Mouse (Mus musculus): Measurements from ENCODE around the gene Ppp2r3c. TPM values are rescaled to one million over a fixed set of nuclear protein-coding genes. Genes with fewer than 3 reads are reported as not detected.
"Not testable (repeated sequence)": the region's sequence is repeated elsewhere in the genome, so short reads cannot be mapped to it uniquely, and the experiment has no call there.

The Ppp2r3c gene
- polyA plus RNA-seq, 1 experiment from 2014 or later = 13.5 TPM

- no peaks in the 10 kb centered on the region for H3K36me3 ChIP-seq
- no peaks in the 10 kb centered on the region for H3K27me3 ChIP-seq
- no peak overlapping the region for H3K4me3 ChIP-seq (replicated peaks)
- no peaks in the 10 kb centered on the region for H3K9me3 ChIP-seq (replicated peaks)
- no peak overlapping the region for H3K4me2 ChIP-seq (replicated peaks)
- H3K4me1 ChIP-seq = no peaks in the 10 kb centered on the region
- no peak overlapping the region for H3K9ac ChIP-seq
- no peak for ATAC-seq (ENCODE audit: insufficient number of reproducible peaks, low FRiP score, low TSS enrichment, low read depth)
- H3K27ac ChIP-seq (replicated peaks) = no peak overlapping the region
- WGBS = 73% methylated on average over 3 of the region's 3 CpGs
These were observed 30.6 kb downstream of the Ppp2r3c start for GRCm38 (mm10) chr12:55272243-55272642.

DNA sequence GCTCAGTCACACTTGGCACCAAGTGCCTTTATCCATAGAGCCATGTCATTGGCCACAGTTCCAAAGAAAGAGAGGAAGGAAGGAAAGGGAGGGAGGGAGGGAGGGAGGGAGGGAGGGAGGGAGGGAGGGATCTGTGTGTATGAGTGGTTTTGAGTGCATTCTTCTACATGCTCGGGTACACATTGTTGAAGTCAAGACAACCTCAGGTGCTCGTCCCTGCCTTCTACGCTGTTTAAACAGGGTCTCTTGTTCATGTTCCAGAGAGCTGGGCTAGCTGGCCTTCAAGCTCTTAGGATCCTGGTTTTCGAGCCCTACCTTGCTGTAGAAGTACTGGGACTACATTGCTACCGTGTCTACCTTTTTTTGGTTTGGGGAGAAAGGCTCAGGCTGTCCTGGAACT is 39.4 kb downstream of the Ppp2r3c start:
- not testable (repeated sequence) for H3K36me3 ChIP-seq; H3K9ac ChIP-seq; H3K27ac ChIP-seq (replicated peaks); H3K4me2 ChIP-seq (replicated peaks); H3K27me3 ChIP-seq; H3K4me1 ChIP-seq; ATAC-seq (ENCODE audit: insufficient number of reproducible peaks, low FRiP score, low TSS enrichment, low read depth); H3K4me3 ChIP-seq (replicated peaks); H3K9me3 ChIP-seq (replicated peaks)
- no CpG with 5 or more reads among the region's 5 CpGs for WGBS

DNA sequence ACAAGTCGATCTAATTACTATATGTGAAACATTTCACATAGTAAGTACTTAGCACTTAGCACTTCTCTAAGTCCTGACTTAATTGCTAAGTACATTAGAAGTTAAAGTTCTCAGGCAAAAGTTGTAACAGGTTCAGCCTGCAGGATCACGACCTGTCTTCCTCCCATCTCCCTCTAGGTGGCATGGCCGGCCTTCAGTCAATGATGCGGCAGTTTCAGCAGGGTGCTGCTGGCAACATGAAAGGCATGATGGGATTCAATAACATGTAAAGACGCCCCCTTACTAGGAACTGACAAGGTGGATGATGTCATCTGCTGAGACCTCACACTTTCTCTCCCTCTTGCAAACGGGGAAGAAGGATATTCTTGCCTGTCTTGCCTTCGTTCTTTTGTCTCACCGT is 40.8 kb downstream of the Ppp2r3c start:
- not testable (repeated sequence) for H3K9ac ChIP-seq; ATAC-seq (ENCODE audit: insufficient number of reproducible peaks, low FRiP score, low TSS enrichment, low read depth); H3K4me1 ChIP-seq; H3K4me3 ChIP-seq (replicated peaks); H3K9me3 ChIP-seq (replicated peaks); H3K4me2 ChIP-seq (replicated peaks); H3K27ac ChIP-seq (replicated peaks); H3K27me3 ChIP-seq
- peaks cover 11% of the 10 kb centered on the region; the same call in 1 of the 2 replicates for H3K36me3 ChIP-seq
- WGBS = no CpG with 5 or more reads among the region's 8 CpGs

DNA sequence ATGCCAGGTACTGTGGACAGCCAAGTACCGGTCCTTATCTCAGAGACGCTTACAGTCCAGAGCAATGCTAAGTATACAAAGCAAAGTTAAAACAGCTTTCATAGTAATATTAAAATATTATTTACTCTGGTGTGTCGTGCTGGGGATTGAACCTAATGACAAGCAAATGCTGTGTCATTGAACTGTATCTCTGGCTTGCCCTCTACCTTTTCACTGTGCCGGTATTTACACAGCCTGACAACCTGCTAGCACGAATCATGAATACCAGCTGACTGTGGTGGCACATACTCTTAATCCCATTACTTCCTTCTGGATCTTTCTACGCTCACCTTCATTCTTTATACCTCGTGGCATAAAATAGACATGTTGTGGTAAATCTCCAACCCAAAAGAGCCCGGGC is 60.6 kb downstream of the Ppp2r3c start:
- no CpG with 5 or more reads among the region's 8 CpGs for WGBS
- not testable (repeated sequence) for H3K9ac ChIP-seq; H3K27ac ChIP-seq (replicated peaks); ATAC-seq (ENCODE audit: insufficient number of reproducible peaks, low FRiP score, low TSS enrichment, low read depth); H3K27me3 ChIP-seq; H3K4me2 ChIP-seq (replicated peaks); H3K36me3 ChIP-seq; H3K9me3 ChIP-seq (replicated peaks); H3K4me3 ChIP-seq (replicated peaks); H3K4me1 ChIP-seq

DNA sequence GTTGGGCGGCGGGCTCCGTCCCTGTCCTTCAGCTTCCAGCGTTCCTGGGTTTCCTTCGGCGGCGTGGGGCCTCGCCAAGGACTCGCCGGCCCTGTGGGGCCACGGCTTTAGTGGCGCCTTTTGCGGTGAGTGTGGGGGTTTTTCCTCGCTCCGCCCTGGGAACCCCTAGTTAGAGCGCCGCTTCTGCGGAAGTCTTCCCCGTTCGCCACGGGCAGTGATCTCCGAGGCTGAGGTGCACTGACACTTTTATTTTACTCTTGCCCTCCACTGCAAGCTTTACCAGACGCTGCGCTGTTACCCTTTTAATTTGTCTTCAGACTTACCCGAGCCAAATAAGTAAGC is 72.3 kb downstream of the Ppp2r3c start:
- H3K9ac ChIP-seq; H3K9me3 ChIP-seq (replicated peaks); H3K27me3 ChIP-seq; H3K4me2 ChIP-seq (replicated peaks); H3K27ac ChIP-seq (replicated peaks); H3K4me1 ChIP-seq; H3K36me3 ChIP-seq: not testable (repeated sequence)
- WGBS = 0% methylated on average over 11 of the region's 25 CpGs
- H3K4me3 ChIP-seq (replicated peaks) = peak overlapping the region; percentile 38
- peak; percentile 43 for ATAC-seq (ENCODE audit: insufficient number of reproducible peaks, low FRiP score, low TSS enrichment, low read depth)

- ATAC-seq (ENCODE audit: insufficient number of reproducible peaks, low FRiP score, low TSS enrichment, low read depth) = peak; percentile 98
- H3K9me3 ChIP-seq (replicated peaks); H3K27ac ChIP-seq (replicated peaks); H3K9ac ChIP-seq; H3K36me3 ChIP-seq; H3K4me2 ChIP-seq (replicated peaks); H3K4me1 ChIP-seq; H3K27me3 ChIP-seq: not testable (repeated sequence)
- no CpG with 5 or more reads among the region's 57 CpGs for WGBS
- H3K4me3 ChIP-seq (replicated peaks) = peak within 1 kb of the TSS; percentile 38
These were observed 72.9 kb downstream of the Ppp2r3c start, which contains the start of gene Srp54c for GRCm38 (mm10) chr12:55229626-55230519. Srp54c (plus strand) TSS chr12:55230168.

Other genes with a start within 250 kb of the Ppp2r3c start
- gene 2700097O09Rik, start 222.9 kb downstream of the Ppp2r3c start, polyA plus RNA-seq (2015; fragmentation: Nextera tagmentation; extraction: Ambion mirVana) = 31.9 and 34.6 TPM in 2 replicates
- gene Srp54a, start 222.7 kb downstream of the Ppp2r3c start, polyA plus RNA-seq (2015; fragmentation: Nextera tagmentation; extraction: Ambion mirVana) = 165 and 177 TPM in 2 replicates
- gene Fam177a, start 178.5 kb downstream of the Ppp2r3c start, polyA plus RNA-seq (2015; fragmentation: Nextera tagmentation; extraction: Ambion mirVana) = 29.9 and 33.0 TPM in 2 replicates
- 53.8 and 59.5 TPM in 2 replicates for gene Srp54b, start 147.9 kb downstream of the Ppp2r3c start, polyA plus RNA-seq (2015; fragmentation: Nextera tagmentation; extraction: Ambion mirVana)
- 0.75 TPM in 1 of 2 replicates, not detected in the other for gene 1700047I17Rik2, start 103.4 kb downstream of the Ppp2r3c start, polyA plus RNA-seq (2015; fragmentation: Nextera tagmentation; extraction: Ambion mirVana)
- gene Srp54c, start 72.8 kb downstream of the Ppp2r3c start, polyA plus RNA-seq (2015; fragmentation: Nextera tagmentation; extraction: Ambion mirVana) = 69.2 and 71.2 TPM in 2 replicates
- 14.9 and 16.9 TPM in 2 replicates for gene 1110008L16Rik, start 3.4 kb downstream of the Ppp2r3c start, polyA plus RNA-seq (2015; fragmentation: Nextera tagmentation; extraction: Ambion mirVana)
- gene Psma6, start 81.2 kb upstream of the Ppp2r3c start, polyA plus RNA-seq (2015; fragmentation: Nextera tagmentation; extraction: Ambion mirVana) = 379 and 380 TPM in 2 replicates
- 144 and 152 TPM in 2 replicates for gene Nfkbia, start 189.6 kb upstream of the Ppp2r3c start, polyA plus RNA-seq (2015; fragmentation: Nextera tagmentation; extraction: Ambion mirVana)

All from embryonic facial prominence, embryonic 15.5 days (tissue).